Mouse (Mus musculus) macrophage (primary cell): ENCODE measurements at regions not wholly inside any gene's neighbourhood (a gene's known extent, or its start where the extent isn't known, plus 50 kb on each side); places are given as distances from the start of the nearest gene placed in this dataset.
"Not testable (repeated sequence)": the region's sequence is repeated elsewhere in the genome, so short reads cannot be mapped to it uniquely, and the experiment has no call there.

Source experiments
- H3K27ac ChIP-seq: fragments of 350-480 bp; formaldehyde crosslinking; 2 replicates; pipeline ENCODE4 v1.9.0; 2021
- H3K36me3 ChIP-seq: fragments of 350-480 bp; formaldehyde crosslinking; 2 replicates; pipeline ENCODE4 v1.9.0; 2021; ENCODE audit errors: inconsistent target
- H3K4me3 ChIP-seq: fragments of 350-480 bp; formaldehyde crosslinking; 2 replicates; pipeline ENCODE4 v1.9.0; 2021; ENCODE audit errors: inconsistent target
- H3K79me2 ChIP-seq: fragments of 350-480 bp; formaldehyde crosslinking; 2 replicates; pipeline ENCODE4 v1.9.0; 2021; ENCODE audit errors: inconsistent target
- WGBS: methylation state at CpG from one replicate; pipeline ENCODE4 v1.1.7; 2026; ENCODE audit warnings: inconsistent platforms; ENCODE audit not compliant: missing documents; 5-methylcytosine and 5-hydroxymethylcytosine counted together

- Histone ChIP-seq H3K27ac (no peak overlapping the region), H3K79me2 (no peaks in the 10 kb centered on the region), H3K4me3 (no peak overlapping the region), H3K36me3 (no peaks in the 10 kb centered on the region)
- WGBS: 74% methylated on average over 3 of the region's 3 CpGs
Measured at GRCm38 (mm10) chr10:53482919-53483318, 103.2 kb upstream of the Cep85l start.

- 66% methylated on average over 3 of the region's 3 CpGs for WGBS
- Histone ChIP-seq H3K36me3 (no peaks in the 10 kb centered on the region), H3K27ac (no peak overlapping the region), H3K4me3 (no peak overlapping the region), H3K79me2 (no peaks in the 10 kb centered on the region)
Measured at GRCm38 (mm10) chr10:53470200-53470599, 90.5 kb upstream of the Cep85l start.

GRCm38 (mm10) chr10:53469611-53470010 is 89.9 kb upstream of the Cep85l start:
- 80% methylated on average over 1 of the region's 1 CpGs for WGBS
- no peaks in the 10 kb centered on the region for H3K79me2 ChIP-seq
- no peak overlapping the region for H3K4me3 ChIP-seq
- H3K36me3 ChIP-seq: no peaks in the 10 kb centered on the region
- H3K27ac ChIP-seq: no peak overlapping the region

- no peaks in the 10 kb centered on the region for H3K79me2 ChIP-seq
- no peaks in the 10 kb centered on the region for H3K36me3 ChIP-seq
- H3K4me3 ChIP-seq: no peak overlapping the region
- WGBS: 91% methylated on average over 3 of the region's 3 CpGs
- H3K27ac ChIP-seq: no peak overlapping the region
Measured at GRCm38 (mm10) chr10:53468293-53468545, 88.5 kb upstream of the Cep85l start.

GRCm38 (mm10) chr10:53467472-53468292 is 87.9 kb upstream of the Cep85l start:
- WGBS: 81% methylated on average over 3 of the region's 3 CpGs
- no peaks in the 10 kb centered on the region for H3K79me2 ChIP-seq
- no peak overlapping the region for H3K27ac ChIP-seq
- H3K36me3 ChIP-seq: no peaks in the 10 kb centered on the region
- H3K4me3 ChIP-seq: no peak overlapping the region

GRCm38 (mm10) chr10:53466851-53467250 is 87.1 kb upstream of the Cep85l start:
- H3K4me3 ChIP-seq: no peak overlapping the region
- no peak overlapping the region for H3K27ac ChIP-seq
- WGBS: 64% methylated on average over 1 of the region's 1 CpGs
- H3K79me2 ChIP-seq: no peaks in the 10 kb centered on the region
- no peaks in the 10 kb centered on the region for H3K36me3 ChIP-seq

GRCm38 (mm10) chr10:53466261-53466660 is 86.5 kb upstream of the Cep85l start:
- Histone ChIP-seq H3K27ac (no peak overlapping the region), H3K36me3 (no peaks in the 10 kb centered on the region), H3K79me2 (no peaks in the 10 kb centered on the region), H3K4me3 (no peak overlapping the region)
- 72% methylated on average over 6 of the region's 6 CpGs for WGBS

GRCm38 (mm10) chr10:53464581-53464980 is 84.8 kb upstream of the Cep85l start:
- Histone ChIP-seq H3K36me3 (no peaks in the 10 kb centered on the region), H3K27ac (no peak overlapping the region), H3K4me3 (no peak overlapping the region), H3K79me2 (no peaks in the 10 kb centered on the region)

GRCm38 (mm10) chr10:53464006-53464405 is 84.3 kb upstream of the Cep85l start:
- no peak overlapping the region for H3K27ac ChIP-seq
- no peak overlapping the region for H3K4me3 ChIP-seq
- WGBS: 92% methylated on average over 6 of the region's 6 CpGs
- no peaks in the 10 kb centered on the region for H3K36me3 ChIP-seq
- H3K79me2 ChIP-seq: no peaks in the 10 kb centered on the region

- Histone ChIP-seq H3K79me2 (no peaks in the 10 kb centered on the region), H3K4me3 (no peak overlapping the region), H3K27ac (no peak overlapping the region), H3K36me3 (no peaks in the 10 kb centered on the region)
- 92% methylated on average over 3 of the region's 3 CpGs for WGBS
Measured at GRCm38 (mm10) chr10:53463471-53463870, 83.7 kb upstream of the Cep85l start.

GRCm38 (mm10) chr10:53462449-53463308 is 82.9 kb upstream of the Cep85l start:
- WGBS: 90% methylated on average over 15 of the region's 15 CpGs
- Histone ChIP-seq H3K4me3 (no peak overlapping the region), H3K36me3 (no peaks in the 10 kb centered on the region), H3K27ac (no peak overlapping the region), H3K79me2 (no peaks in the 10 kb centered on the region)

GRCm38 (mm10) chr10:53461070-53461781 is 81.5 kb upstream of the Cep85l start:
- WGBS: 26% methylated on average over 7 of the region's 7 CpGs
- Histone ChIP-seq H3K79me2 (no peaks in the 10 kb centered on the region), H3K36me3 (no peaks in the 10 kb centered on the region), H3K4me3 (no peak overlapping the region), H3K27ac (no peak overlapping the region)

- H3K36me3 ChIP-seq, H3K79me2 ChIP-seq, H3K4me3 ChIP-seq, H3K27ac ChIP-seq: not testable (repeated sequence)
- 100% methylated on average over 1 of the region's 1 CpGs for WGBS
Measured at GRCm38 (mm10) chr10:53459706-53460105, 80.0 kb upstream of the Cep85l start.

- WGBS: 91% methylated on average over 4 of the region's 4 CpGs
Measured at GRCm38 (mm10) chr10:53456027-53456713, 76.4 kb upstream of the Cep85l start.

More at GRCm38 (mm10) chr10:53456027-53456713, 76.4 kb upstream of the Cep85l start:
- Histone ChIP-seq H3K4me3 (no peak overlapping the region), H3K27ac (no peak overlapping the region), H3K36me3 (no peaks in the 10 kb centered on the region), H3K79me2 (no peaks in the 10 kb centered on the region)
